Mouse (Mus musculus) MEL (cell line): ENCODE data around the gene Ehmt2. TPM values are rescaled to one million over a fixed set of nuclear protein-coding genes. Genes with fewer than 3 reads are reported as not detected.

Source experiments
- DNase-seq: peaks from one replicate; pipeline ENCODE4 v3.0.0; 2011; ENCODE audit warnings: low read depth, low spot score
- H3K27ac ChIP-seq: 2 replicates; pipeline ENCODE4 v1.5.1; 2012; ENCODE audit warnings: low read depth, mild to moderate bottlenecking, control low read depth, low read length, moderate library complexity; ENCODE audit not compliant: control insufficient read depth
- H3K27me3 ChIP-seq, 2 experiments: fragments of 150-350 bp in 1 of 2; sonication (generic) in 1 of 2; 2 replicates each; pipeline ENCODE4 v1.6.1; 2012; ENCODE audit warnings: low read length in 2 of 2, mild to moderate bottlenecking in 2 of 2, improper control_type of control experiment in 1 of 2, moderate library complexity in 1 of 2; ENCODE audit not compliant: insufficient read depth in 2 of 2, control insufficient read depth in 1 of 2
- H3K36me3 ChIP-seq, 2 experiments: 2 replicates each; pipeline ENCODE4 v1.6.1; 2012 to 2014; ENCODE audit warnings: low read length in 2 of 2, improper control_type of control experiment in 1 of 2, inconsistent platforms in 1 of 2, mild to moderate bottlenecking in 1 of 2; ENCODE audit not compliant: insufficient read depth in 2 of 2, control insufficient read depth in 1 of 2
- H3K4me1 ChIP-seq, 2 experiments: fragments of 150-350 bp in 1 of 2; sonication (generic) in 1 of 2; 2 replicates each; pipeline ENCODE4 v1.6.1; 2012; ENCODE audit warnings: low read length in 2 of 2, improper control_type of control experiment in 1 of 2, mild to moderate bottlenecking in 1 of 2; ENCODE audit not compliant: insufficient read depth in 2 of 2, control insufficient read depth in 1 of 2
- H3K4me3 ChIP-seq, 2 experiments: fragments of 150-350 bp in 1 of 2; sonication (generic) in 1 of 2; 2 replicates each; pipeline ENCODE4 v1.5.1; 2012; ENCODE audit warnings: low read depth in 2 of 2, low read length in 2 of 2, mild to moderate bottlenecking in 2 of 2, moderate library complexity in 2 of 2, control low read depth in 1 of 2, improper control_type of control experiment in 1 of 2; ENCODE audit not compliant: control insufficient read depth in 1 of 2, insufficient read depth in 1 of 2
- H3K79me2 ChIP-seq: 2 replicates; pipeline ENCODE4 v1.6.1; 2012; ENCODE audit warnings: mild to moderate bottlenecking, low read length, moderate library complexity; ENCODE audit not compliant: control insufficient read depth, poor library complexity, insufficient read depth
- H3K9ac ChIP-seq: 2 replicates; pipeline ENCODE4 v1.6.1; 2012; ENCODE audit warnings: low read depth, mild to moderate bottlenecking, control low read depth, low read length, moderate library complexity; ENCODE audit not compliant: control insufficient read depth, poor library complexity, severe bottlenecking
- H3K9me3 ChIP-seq: fragments of 150-350 bp; sonication (generic); replicated peaks from 2 replicates; pipeline ENCODE4 v1.6.1; 2012; ENCODE audit warnings: mild to moderate bottlenecking, low read length, improper control_type of control experiment, moderate library complexity; ENCODE audit not compliant: insufficient read depth
- CHD1 ChIP-seq: IDR thresholded peaks from 2 replicates; pipeline ENCODE4 v1.6.1; 2012; ENCODE audit warnings: low read depth, mild to moderate bottlenecking, inconsistent platforms, low read length, improper control_type of control experiment
- ETS1 ChIP-seq: IDR thresholded peaks from 2 replicates; pipeline ENCODE4 v1.6.1; 2012; ENCODE audit warnings: low read depth, mild to moderate bottlenecking, inconsistent platforms, low read length, improper control_type of control experiment, moderate library complexity
- GABPA ChIP-seq: IDR thresholded peaks from 2 replicates; pipeline ENCODE4 v1.6.1; 2012; ENCODE audit warnings: low read depth, mild to moderate bottlenecking, inconsistent platforms, low read length, improper control_type of control experiment, moderate library complexity
- GATA1 ChIP-seq: IDR thresholded peaks from 2 replicates; pipeline ENCODE4 v1.6.1; 2011; ENCODE audit warnings: low read depth, low read length, improper control_type of control experiment
- HCFC1 ChIP-seq: IDR thresholded peaks from 2 replicates; pipeline ENCODE4 v1.6.1; 2012; ENCODE audit warnings: low read depth, mild to moderate bottlenecking, inconsistent platforms, low read length, improper control_type of control experiment, moderate library complexity
- MAX ChIP-seq: IDR thresholded peaks from 2 replicates; pipeline ENCODE4 v1.6.1; 2011; ENCODE audit warnings: low read length, improper control_type of control experiment
- MEF2A ChIP-seq: IDR thresholded peaks from 2 replicates; pipeline ENCODE4 v1.6.1; 2014; ENCODE audit warnings: low read depth, mild to moderate bottlenecking, inconsistent platforms, low read length, improper control_type of control experiment; ENCODE audit not compliant: poor library complexity, insufficient replicate concordance, severe bottlenecking; ENCODE audit errors: extremely low read depth
- MXI1 ChIP-seq: IDR thresholded peaks from 2 replicates; pipeline ENCODE4 v1.6.1; 2011; ENCODE audit warnings: mild to moderate bottlenecking, low read depth, low read length, improper control_type of control experiment
- MYC ChIP-seq: IDR thresholded peaks from 2 replicates; pipeline ENCODE4 v1.6.1; 2011; ENCODE audit warnings: low read depth, mild to moderate bottlenecking, low read length, improper control_type of control experiment, moderate library complexity
- NRF1 ChIP-seq: IDR thresholded peaks from 2 replicates; pipeline ENCODE4 v1.6.1; 2014; ENCODE audit warnings: low read depth, mild to moderate bottlenecking, inconsistent platforms, low read length, improper control_type of control experiment, moderate library complexity; ENCODE audit not compliant: poor library complexity, insufficient read depth, severe bottlenecking
- POLR2A ChIP-seq, 2 experiments: IDR thresholded peaks; 2 replicates each; pipeline ENCODE4 v1.6.1; 2011 to 2012; ENCODE audit warnings: low read length in 2 of 2, mild to moderate bottlenecking in 2 of 2, control low read depth in 1 of 2, improper control_type of control experiment in 1 of 2, low read depth in 1 of 2, moderate library complexity in 1 of 2; ENCODE audit not compliant: control insufficient read depth in 1 of 2, insufficient read depth in 1 of 2, poor library complexity in 1 of 2
- RAD21 ChIP-seq: IDR thresholded peaks from 2 replicates; pipeline ENCODE4 v1.6.1; 2011; ENCODE audit warnings: mild to moderate bottlenecking, low read depth, low read length, improper control_type of control experiment
- SIN3A ChIP-seq: IDR thresholded peaks from 2 replicates; pipeline ENCODE4 v1.6.1; 2012; ENCODE audit warnings: low read length, improper control_type of control experiment, inconsistent platforms
- TBP ChIP-seq: IDR thresholded peaks from 2 replicates; pipeline ENCODE4 v1.8.0; 2011; ENCODE audit warnings: low read depth, low read length, improper control_type of control experiment
- TCF12 ChIP-seq: IDR thresholded peaks from 2 replicates; pipeline ENCODE4 v1.6.1; 2014; ENCODE audit warnings: low read depth, mild to moderate bottlenecking, inconsistent platforms, low read length, improper control_type of control experiment, moderate library complexity
- UBTF ChIP-seq: IDR thresholded peaks from 2 replicates; pipeline ENCODE4 v1.6.1; 2012; ENCODE audit warnings: low read depth, mild to moderate bottlenecking, inconsistent platforms, low read length, improper control_type of control experiment, moderate library complexity, borderline replicate concordance; ENCODE audit not compliant: insufficient read depth
- USF2 ChIP-seq, 2 experiments: IDR thresholded peaks; 2 replicates each; pipeline ENCODE4 v1.6.1; 2011 to 2012; ENCODE audit warnings: improper control_type of control experiment in 2 of 2, low read length in 2 of 2, borderline replicate concordance in 1 of 2, inconsistent platforms in 1 of 2, low read depth in 1 of 2, mild to moderate bottlenecking in 1 of 2; ENCODE audit not compliant: insufficient read depth in 1 of 2
- ZKSCAN1 ChIP-seq: IDR thresholded peaks from 2 replicates; pipeline ENCODE4 v1.6.1; 2012; ENCODE audit warnings: low read depth, mild to moderate bottlenecking, inconsistent platforms, low read length, improper control_type of control experiment, moderate library complexity
- ZNF384 ChIP-seq: IDR thresholded peaks from 2 replicates; pipeline ENCODE4 v1.6.1; 2012; ENCODE audit warnings: low read depth, mild to moderate bottlenecking, inconsistent platforms, low read length, improper control_type of control experiment
- polyA plus RNA-seq, 2 experiments: library from polyadenylated mRNA; stranded (reverse) in 1 of 2; unstranded in 1 of 2; fragments of >175 nt in 1 of 2; fragments of >200 nt in 1 of 2; gene quantifications; 2 replicates each; pipeline versions ENCODE4 v1.2.1 to v1.2.4; 2012; ENCODE audit warnings: low replicate concordance in 2 of 2, low read depth in 1 of 2; ENCODE audit not compliant: insufficient read length in 2 of 2, insufficient read depth in 1 of 2, missing spikeins in 1 of 2
- total RNA-seq: library from RNA; depleted of rRNA; stranded (reverse); fragments of 300-350 nt; gene quantifications from 2 replicates; pipeline ENCODE4 v1.2.3, GENCODE M21; 2012

The Ehmt2 gene
- total and polyA plus RNA-seq, 3 experiments, result 66.6 to 113 TPM; not detected in 1

GRCm38 (mm10) chr17:34931061-34931734 lies 32.9 kb downstream of the Ehmt2 start, which contains the start of gene Neu1 (continued):
- no peak for TF ChIP-seq GABPA
- TF ChIP-seq MEF2A, result no peak
- no peak for TF ChIP-seq ZKSCAN1
- TF ChIP-seq RAD21, result peak; percentile 37
- TF ChIP-seq ETS1, result no peak
- TF ChIP-seq ZNF384, result no peak
- peak; percentile 39 to 66; a peak in 2 of 4 replicates for TF ChIP-seq POLR2A (IDR thresholded peaks at IDR 0.05; ENCODE audit: control insufficient read depth in 1 of 2, insufficient read depth in 1 of 2, low read depth in 1 of 2, low read length in 2 of 2, poor library complexity in 1 of 2)
- 0 out of 2 replicates have a peak, but pooled peaks have one; percentile 20 for TF ChIP-seq UBTF
- TF ChIP-seq TBP, result peak; percentile 86
- peak; percentile 49; the same call in 1 of the 2 replicates for TF ChIP-seq MYC

- H3K9ac ChIP-seq, result peak overlapping the region; percentile 68
- H3K79me2 ChIP-seq, result peaks cover 5% of the 10 kb centered on the region; the same call in 1 of the 2 replicates
- H3K9me3 ChIP-seq, result no peaks in the 10 kb centered on the region
- peaks cover 0 to 6% of the 10 kb centered on the region in 2 experiments; a peak in 2 of 4 replicates for H3K36me3 ChIP-seq
- peak overlapping the region; percentile 70 to 84 for H3K4me3 ChIP-seq
- H3K27me3 ChIP-seq, result no peaks in the 10 kb centered on the region
- peak; percentile 52 for DNase-seq
- peaks cover 3 to 10% of the 10 kb centered on the region in 2 experiments; a peak in 3 of 4 replicates for H3K4me1 ChIP-seq
- TF ChIP-seq USF2 (IDR thresholded peaks at IDR 0.05; ENCODE audit: borderline replicate concordance in 1 of 2, insufficient read depth in 1 of 2, low read depth in 1 of 2, low read length in 2 of 2), result no peak
- no peak for TF ChIP-seq GABPA
- TF ChIP-seq CHD1, result no peak
- TF ChIP-seq NRF1, result peak; percentile 60; the same call in 1 of the 2 replicates
- no peak for TF ChIP-seq HCFC1
- no peak overlapping the region for H3K27ac ChIP-seq
Measured at GRCm38 (mm10) chr17:34931735-34932098, 33.4 kb downstream of the Ehmt2 start.

- TF ChIP-seq MXI1 (0 out of 2 replicates have a peak, but pooled peaks have one; percentile 33), ZKSCAN1 (no peak), TCF12 (no peak), MAX (0 out of 2 replicates have a peak, but pooled peaks have one; percentile 10), GATA1 (no peak), SIN3A (no peak), TBP (no peak), RAD21 (no peak)
- peak overlapping the region in 1 of 2 experiments; percentile 70; a peak in 2 of 4 replicates for H3K4me3 ChIP-seq
- H3K9ac ChIP-seq, result peak overlapping the region; percentile 68
- no peaks in the 10 kb centered on the region for H3K27me3 ChIP-seq
- peaks cover 5% of the 10 kb centered on the region; the same call in 1 of the 2 replicates for H3K79me2 ChIP-seq
- H3K9me3 ChIP-seq, result no peaks in the 10 kb centered on the region
- DNase-seq, result no peak
- H3K4me1 ChIP-seq, result peaks cover 3 to 10% of the 10 kb centered on the region in 2 experiments; a peak in 3 of 4 replicates
- H3K36me3 ChIP-seq, result peaks cover 0 to 6% of the 10 kb centered on the region in 2 experiments; a peak in 2 of 4 replicates
- H3K27ac ChIP-seq, result no peak overlapping the region
Measured at GRCm38 (mm10) chr17:34932287-34932686, 34.0 kb downstream of the Ehmt2 start.
